Mouse (Mus musculus): ENCODE data around the gene Zfp786.

The Zfp786 gene

GRCm38 (mm10) chr6:47771760-47772159 is 58.9 kb downstream of the Zfp786 start:
- peak; percentile 43 for DNase-seq

- peak; percentile 10 for DNase-seq
Measured at GRCm38 (mm10) chr6:47771113-47771512, 59.6 kb downstream of the Zfp786 start.

- peak; percentile 48 for DNase-seq
Measured at GRCm38 (mm10) chr6:47769861-47770260, 60.8 kb downstream of the Zfp786 start.

All from cerebellum, adult 8-10 months (tissue).